Mouse (Mus musculus) cerebellum, postnatal 14 days (tissue): ENCODE data around the gene Dnajc13.

ENCODE experiments used
- DNase-seq, 2 experiments: peaks; one replicate each; pipeline ENCODE4 v3.0.0; 2021; ENCODE audit warnings: mixed read lengths in 2 of 2

The Dnajc13 gene

DNA sequence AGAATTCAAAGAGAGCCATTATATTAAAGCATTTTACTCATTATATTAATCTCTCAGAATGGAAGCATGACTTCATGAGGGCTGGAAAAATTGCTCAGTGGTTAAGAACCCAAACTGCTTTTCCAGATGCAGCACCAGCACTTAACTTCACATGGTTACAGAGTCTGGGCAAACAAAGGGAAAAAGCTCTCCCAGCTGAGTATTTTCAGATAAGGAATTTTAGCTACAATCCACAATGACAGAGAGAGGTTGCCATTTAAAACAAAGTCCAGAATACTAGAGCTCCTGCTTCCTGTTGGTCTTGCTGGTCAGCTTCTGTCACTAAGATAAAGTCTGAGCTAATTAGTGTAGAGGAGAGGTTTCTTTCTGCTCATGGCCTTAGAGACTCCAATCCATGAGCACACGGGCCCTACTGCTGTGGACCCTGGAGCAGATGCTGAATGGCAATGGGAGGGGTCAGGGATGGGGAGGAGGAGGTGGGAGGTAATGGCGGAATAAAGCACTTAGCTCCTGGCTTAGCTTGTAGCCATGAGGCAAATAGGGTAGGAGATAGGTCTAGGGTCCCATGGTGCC, 154.1 kb downstream of the Dnajc13 start:
- DNase-seq, result no peak

DNA sequence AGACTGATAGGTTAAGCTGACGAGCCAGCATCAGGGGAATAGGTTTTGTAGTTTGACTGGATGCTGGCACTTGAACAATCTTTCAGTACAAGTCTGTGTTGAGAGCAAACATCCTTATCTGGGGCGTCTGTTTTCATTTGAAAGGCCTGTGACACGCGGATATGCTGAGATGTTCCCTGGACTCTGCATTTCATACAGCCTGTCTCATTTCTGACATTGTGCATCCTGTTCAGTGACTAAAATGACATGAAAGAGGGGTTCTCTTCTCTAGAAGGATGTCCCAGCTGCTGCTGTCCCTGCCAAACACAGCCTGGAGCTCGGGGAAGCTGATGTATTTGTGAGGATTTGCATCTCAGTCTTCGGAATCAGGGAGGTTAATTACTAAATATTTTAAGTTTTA, 155.2 kb downstream of the Dnajc13 start:
- DNase-seq, result no peak

DNA sequence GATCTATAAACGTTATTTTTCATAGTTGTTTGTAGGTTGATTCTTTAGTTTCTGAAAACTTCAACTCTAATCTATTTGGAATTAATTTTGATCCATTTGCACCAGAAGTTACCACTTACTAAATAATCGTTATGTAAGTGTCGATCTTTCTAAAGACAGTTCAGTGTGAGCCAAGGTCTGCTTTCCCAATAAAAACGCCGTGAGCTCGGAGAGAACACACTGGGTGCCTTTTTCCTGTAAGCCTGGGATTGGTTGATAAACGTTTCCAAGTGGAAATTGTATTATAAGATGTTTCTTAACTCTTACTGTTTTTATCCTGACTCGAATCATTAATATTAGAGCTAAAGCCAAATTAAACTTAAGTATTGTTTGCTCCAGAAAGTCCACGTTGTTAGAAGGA, 155.8 kb downstream of the Dnajc13 start:
- no peak for DNase-seq

GRCm38 (mm10) chr9:104104986-104105385, 157.7 kb downstream of the Dnajc13 start:
- DNase-seq, result no peak

DNA sequence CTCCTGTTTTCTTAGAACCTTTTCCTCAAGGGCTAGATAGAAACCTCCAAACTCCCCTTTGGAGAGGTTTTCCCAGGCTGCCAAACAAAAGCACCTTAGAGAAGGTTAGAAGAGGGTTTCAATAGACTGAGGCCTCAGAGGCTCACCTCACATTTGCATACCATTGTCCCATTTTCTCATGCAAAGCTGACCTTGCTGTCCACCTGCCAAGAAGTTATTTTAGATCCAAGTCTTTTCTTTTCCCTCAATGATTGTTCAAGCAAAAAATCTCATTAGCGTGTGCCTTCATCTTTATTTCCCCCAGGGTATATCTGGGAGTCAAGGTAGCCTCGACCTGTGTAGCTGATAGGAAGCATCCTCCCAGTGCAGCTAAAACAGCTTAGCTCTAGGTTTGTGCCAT, 159.8 kb downstream of the Dnajc13 start:
- DNase-seq, result no peak

DNA sequence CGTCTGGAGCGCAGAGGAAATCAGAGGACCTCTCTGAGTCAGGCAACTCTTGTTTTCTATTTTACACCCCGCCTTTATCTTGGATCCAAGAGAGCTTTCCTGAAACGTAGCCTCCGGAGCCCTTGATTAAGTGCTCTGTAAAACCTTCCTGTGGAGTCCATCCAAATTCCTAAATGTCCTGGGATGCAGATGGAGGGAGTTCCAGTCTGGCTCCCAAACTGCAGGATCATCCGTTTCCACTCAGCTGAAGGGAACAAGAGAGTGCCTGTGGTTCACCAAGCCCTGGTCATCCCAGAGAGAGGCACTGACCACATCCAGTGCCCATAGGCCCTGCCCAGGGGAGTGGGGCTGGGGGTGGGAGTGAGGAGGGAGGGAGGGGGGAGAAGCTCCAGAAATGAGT, 160.4 kb downstream of the Dnajc13 start:
- DNase-seq, result no peak

- no peak for DNase-seq
Measured at GRCm38 (mm10) chr9:104101458-104101857, 161.3 kb downstream of the Dnajc13 start.
